Mouse (Mus musculus) limb, embryonic 10.5 days (tissue): ENCODE measurements around the gene Ccdc137. TPM values are rescaled to one million over a fixed set of nuclear protein-coding genes. Genes with fewer than 3 reads are reported as not detected.
A peak's percentile ranks its signal among the peaks of the same experiment; 100 is the strongest.
"Not testable (repeated sequence)": the region's sequence is repeated elsewhere in the genome, so short reads cannot be mapped to it uniquely, and the experiment has no call there.

ENCODE experiments used
- DNase-seq: peaks from one replicate; pipeline ENCODE4 v3.0.0-alpha.2; 2017; ENCODE audit warnings: low spot score
- H3K27ac ChIP-seq: fragments of 300-500 bp; sonication (generic); 2 replicates; pipeline ENCODE4 v1.5.1; 2016; ENCODE audit warnings: mild to moderate bottlenecking
- H3K27me3 ChIP-seq: fragments of 300-500 bp; sonication (generic); 2 replicates; pipeline ENCODE4 v1.6.1; 2016; ENCODE audit warnings: low read depth, mild to moderate bottlenecking; ENCODE audit not compliant: poor library complexity, severe bottlenecking
- H3K36me3 ChIP-seq: fragments of 300-500 bp; sonication (generic); 2 replicates; pipeline ENCODE4 v1.6.1; 2016; ENCODE audit warnings: mild to moderate bottlenecking, moderate library complexity
- H3K4me1 ChIP-seq: fragments of 300-500 bp; sonication (generic); 2 replicates; pipeline ENCODE4 v1.6.1; 2016
- H3K4me3 ChIP-seq: fragments of 300-500 bp; sonication (generic); 2 replicates; pipeline ENCODE4 v1.5.1; 2016; ENCODE audit warnings: mild to moderate bottlenecking, moderate library complexity
- H3K9me3 ChIP-seq: fragments of 300-500 bp; sonication (generic); replicated peaks from 2 replicates; pipeline ENCODE4 v1.6.1; 2016; ENCODE audit warnings: mild to moderate bottlenecking
- WGBS: fragments of 180-500 bp; shearing (Covaris S2); methylation state at CpG from one replicate; pipeline ENCODE4 v1.1.7; 2016; 5-methylcytosine and 5-hydroxymethylcytosine counted together
- polyA plus RNA-seq: library from polyadenylated mRNA; unstranded; fragments of >200 nt; fragmentation: Nextera tagmentation; extraction: Ambion mirVana; gene quantifications from 2 replicates; pipeline ENCODE4 v1.2.1, GENCODE M21; 2016

Ccdc137 gene
- polyA plus RNA-seq: 48.9 and 56.7 TPM in 2 replicates

- H3K27me3 ChIP-seq: no peaks in the 10 kb centered on the region
- WGBS: 5% methylated on average over 62 of the region's 62 CpGs
- DNase-seq: peak; percentile 90
Measured at GRCm38 (mm10) chr11:120457772-120458751, at the start of gene Ccdc137, which contains the start of gene Oxld1. TSS of gene Ccdc137 (plus strand) at chr11:120458115. TSS of gene Oxld1 (minus strand) at chr11:120458068.

GRCm38 (mm10) chr11:120413621-120414020, 44.3 kb upstream of the Ccdc137 start:
- not testable (repeated sequence) for H3K9me3 ChIP-seq, H3K27me3 ChIP-seq, H3K4me1 ChIP-seq, H3K4me3 ChIP-seq, H3K27ac ChIP-seq, DNase-seq
- WGBS: 96% methylated on average over 9 of the region's 10 CpGs
- peaks cover 98% of the 10 kb centered on the region for H3K36me3 ChIP-seq

More at GRCm38 (mm10) chr11:120457772-120458751, at the start of gene Ccdc137, which contains the start of gene Oxld1:
- peak within 1 kb of the TSS; percentile 98 for H3K4me3 ChIP-seq
- peak within 1 kb of the TSS; percentile 97 for H3K27ac ChIP-seq
- peaks cover 58% of the 10 kb centered on the region for H3K36me3 ChIP-seq
- no peaks in the 10 kb centered on the region for H3K9me3 ChIP-seq
- H3K4me1 ChIP-seq: peaks cover 31% of the 10 kb centered on the region

GRCm38 (mm10) chr11:120417852-120418251, 40.1 kb upstream of the Ccdc137 start:
- WGBS: 88% methylated on average over 7 of the region's 7 CpGs
- peaks cover 96% of the 10 kb centered on the region for H3K36me3 ChIP-seq

GRCm38 (mm10) chr11:120418592-120418991, 39.3 kb upstream of the Ccdc137 start:
- H3K4me1 ChIP-seq: peaks cover 16% of the 10 kb centered on the region
- no peak for DNase-seq
- no peak overlapping the region for H3K27ac ChIP-seq
- H3K27me3 ChIP-seq: no peaks in the 10 kb centered on the region
- 89% methylated on average over 1 of the region's 1 CpGs for WGBS
- H3K9me3 ChIP-seq: no peaks in the 10 kb centered on the region
- H3K4me3 ChIP-seq: no peak overlapping the region
- H3K36me3 ChIP-seq: peaks cover 95% of the 10 kb centered on the region

More at GRCm38 (mm10) chr11:120417852-120418251, 40.1 kb upstream of the Ccdc137 start:
- H3K27me3 ChIP-seq: no peaks in the 10 kb centered on the region
- H3K27ac ChIP-seq: no peak overlapping the region
- H3K9me3 ChIP-seq: no peaks in the 10 kb centered on the region
- peaks cover 10% of the 10 kb centered on the region for H3K4me1 ChIP-seq
- H3K4me3 ChIP-seq: no peak overlapping the region
- no peak for DNase-seq

GRCm38 (mm10) chr11:120422651-120423568, 35.0 kb upstream of the Ccdc137 start:
- H3K27me3 ChIP-seq: no peaks in the 10 kb centered on the region
- peaks cover 16% of the 10 kb centered on the region for H3K4me1 ChIP-seq
- no peaks in the 10 kb centered on the region for H3K9me3 ChIP-seq
- H3K4me3 ChIP-seq: no peak overlapping the region
- peaks cover 93% of the 10 kb centered on the region for H3K36me3 ChIP-seq
- H3K27ac ChIP-seq: no peak overlapping the region
- WGBS: 61% methylated on average over 13 of the region's 13 CpGs
- no peak for DNase-seq

- Histone ChIP-seq H3K27me3 (no peaks in the 10 kb centered on the region), H3K36me3 (peaks cover 93% of the 10 kb centered on the region), H3K4me1 (peaks cover 16% of the 10 kb centered on the region), H3K9me3 (no peaks in the 10 kb centered on the region), H3K27ac (no peak overlapping the region), H3K4me3 (no peak overlapping the region)
- peak; percentile 77 for DNase-seq
- WGBS: 78% methylated on average over 9 of the region's 9 CpGs
Measured at GRCm38 (mm10) chr11:120423569-120424295, 34.2 kb upstream of the Ccdc137 start.

GRCm38 (mm10) chr11:120426727-120427126, 31.2 kb upstream of the Ccdc137 start:
- Histone ChIP-seq H3K27me3 (no peaks in the 10 kb centered on the region), H3K36me3 (peaks cover 93% of the 10 kb centered on the region), H3K9me3 (no peaks in the 10 kb centered on the region), H3K4me3 (no peak overlapping the region), H3K27ac (no peak overlapping the region), H3K4me1 (peaks cover 16% of the 10 kb centered on the region)
- 94% methylated on average over 3 of the region's 3 CpGs for WGBS
- DNase-seq: no peak

- H3K27ac ChIP-seq: peak within 1 kb of the TSS; percentile 97
- peaks cover 18% of the 10 kb centered on the region for H3K4me1 ChIP-seq
- DNase-seq: peak; percentile 97
- WGBS: under 1% methylated on average over 64 of the region's 77 CpGs
- peaks cover 37% of the 10 kb centered on the region for H3K36me3 ChIP-seq
- H3K4me3 ChIP-seq: peak within 1 kb of the TSS; percentile 99
- H3K27me3 ChIP-seq: no peaks in the 10 kb centered on the region
- H3K9me3 ChIP-seq: no peaks in the 10 kb centered on the region
Measured at GRCm38 (mm10) chr11:120437152-120437856, 20.6 kb upstream of the Ccdc137 start, which contains the start of gene Nploc4. TSS of gene Nploc4 (minus strand) at chr11:120437708.

GRCm38 (mm10) chr11:120437857-120438385, 20.0 kb upstream of the Ccdc137 start:
- peak overlapping the region; percentile 97 for H3K27ac ChIP-seq
- H3K27me3 ChIP-seq: no peaks in the 10 kb centered on the region
- WGBS: 32% methylated on average over 12 of the region's 12 CpGs
- peaks cover 31% of the 10 kb centered on the region for H3K36me3 ChIP-seq
- peak overlapping the region; percentile 99 for H3K4me3 ChIP-seq
- no peaks in the 10 kb centered on the region for H3K9me3 ChIP-seq
- DNase-seq: no peak
- peaks cover 18% of the 10 kb centered on the region for H3K4me1 ChIP-seq

GRCm38 (mm10) chr11:120442344-120442743, 15.6 kb upstream of the Ccdc137 start, which contains the start of gene Tspan10:
TSS of gene Tspan10 (plus strand) at chr11:120442644.
- Histone ChIP-seq H3K4me3 (no peak within 1 kb of the TSS), H3K9me3 (no peaks in the 10 kb centered on the region), H3K4me1 (peaks cover 5% of the 10 kb centered on the region; the same call in 1 of the 2 replicates), H3K36me3 (no peaks in the 10 kb centered on the region), H3K27me3 (no peaks in the 10 kb centered on the region), H3K27ac (no peak within 1 kb of the TSS)
- 96% methylated on average over 3 of the region's 3 CpGs for WGBS
- no peak for DNase-seq

- H3K4me3 ChIP-seq: no peak overlapping the region
- no peak overlapping the region for H3K27ac ChIP-seq
- WGBS: 88% methylated on average over 3 of the region's 3 CpGs
Measured at GRCm38 (mm10) chr11:120442765-120443280, 15.1 kb upstream of the Ccdc137 start.

More at GRCm38 (mm10) chr11:120442765-120443280, 15.1 kb upstream of the Ccdc137 start:
- Histone ChIP-seq H3K9me3 (no peaks in the 10 kb centered on the region), H3K27me3 (no peaks in the 10 kb centered on the region), H3K36me3 (no peaks in the 10 kb centered on the region), H3K4me1 (no peaks in the 10 kb centered on the region; the same call in 1 of the 2 replicates)
- no peak for DNase-seq
